Mouse (Mus musculus) right cerebral cortex, postnatal 25 days (tissue): ENCODE results near the gene Letmd1.
"Not testable (repeated sequence)": the region's sequence is repeated elsewhere in the genome, so short reads cannot be mapped to it uniquely, and the experiment has no call there.

ENCODE experiments used
- DNase-seq: peaks from one replicate; pipeline ENCODE4 v3.0.0; 2022

Letmd1 gene

DNA sequence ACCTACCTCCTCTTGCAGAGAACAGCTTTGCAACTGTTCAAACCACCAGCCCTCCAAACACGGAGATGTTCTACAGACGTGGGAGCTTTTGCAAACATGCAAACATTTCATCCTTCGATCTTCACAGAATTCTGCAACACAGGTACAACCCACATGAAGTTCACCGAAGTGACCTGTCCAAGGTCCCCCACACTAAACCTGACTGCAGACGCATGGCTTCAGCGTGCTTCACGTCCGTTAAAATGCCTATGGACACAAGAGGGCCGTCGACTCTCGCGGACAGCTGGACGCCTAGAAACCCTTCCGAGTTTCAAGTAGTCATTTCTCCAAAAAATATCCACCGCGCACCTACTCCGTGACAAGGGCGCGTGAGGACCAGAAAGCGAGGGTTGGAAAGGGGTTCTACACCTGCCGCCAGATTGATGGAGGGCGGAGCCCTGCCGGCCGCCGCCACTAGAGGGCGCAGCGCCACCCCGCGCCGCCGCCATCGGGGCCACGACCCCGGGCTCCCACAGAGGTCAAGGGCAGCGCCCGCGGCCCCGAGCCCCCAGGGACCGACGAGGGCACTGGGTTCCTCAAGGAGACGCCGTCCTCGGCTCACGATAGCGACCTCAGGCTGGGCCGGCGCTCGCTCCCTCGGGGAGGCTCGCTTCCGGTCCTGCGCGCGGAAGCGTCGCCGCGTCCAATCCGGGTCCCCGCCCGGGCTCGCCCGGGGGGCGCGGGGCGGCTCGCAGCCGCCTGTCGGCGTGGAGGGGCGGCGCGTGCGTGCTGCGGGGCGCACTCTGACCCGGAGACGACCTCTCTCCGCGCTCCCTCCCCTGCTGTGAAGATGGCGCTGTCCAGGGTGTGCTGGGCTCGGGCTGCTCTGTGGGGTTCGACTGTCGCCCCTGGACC is at the start of gene Letmd1:
Letmd1 (plus strand) TSS at position 729 of the 894 bp plus-strand sequence.
- DNase-seq = peak; percentile 93

DNA sequence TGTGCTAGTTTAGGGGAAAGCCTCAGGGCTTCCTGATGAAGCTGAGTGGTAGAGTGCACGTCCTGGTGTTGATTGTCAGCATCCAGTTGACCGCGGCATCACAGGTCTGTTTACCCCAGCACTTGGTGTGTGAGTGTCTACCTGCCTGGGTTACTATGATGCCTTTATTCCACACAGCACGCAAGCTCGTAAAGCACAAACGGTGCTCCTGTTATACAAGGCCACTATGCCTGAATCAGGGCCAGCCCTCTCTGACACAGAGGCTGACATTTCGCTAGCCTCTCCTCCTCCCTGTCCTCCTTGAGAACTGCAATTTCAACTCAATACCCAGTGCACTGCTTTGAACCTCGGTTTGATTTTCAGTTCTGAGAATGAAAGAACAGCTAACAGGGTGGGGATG is 49.5 kb upstream of the Letmd1 start:
- DNase-seq = no peak

DNA sequence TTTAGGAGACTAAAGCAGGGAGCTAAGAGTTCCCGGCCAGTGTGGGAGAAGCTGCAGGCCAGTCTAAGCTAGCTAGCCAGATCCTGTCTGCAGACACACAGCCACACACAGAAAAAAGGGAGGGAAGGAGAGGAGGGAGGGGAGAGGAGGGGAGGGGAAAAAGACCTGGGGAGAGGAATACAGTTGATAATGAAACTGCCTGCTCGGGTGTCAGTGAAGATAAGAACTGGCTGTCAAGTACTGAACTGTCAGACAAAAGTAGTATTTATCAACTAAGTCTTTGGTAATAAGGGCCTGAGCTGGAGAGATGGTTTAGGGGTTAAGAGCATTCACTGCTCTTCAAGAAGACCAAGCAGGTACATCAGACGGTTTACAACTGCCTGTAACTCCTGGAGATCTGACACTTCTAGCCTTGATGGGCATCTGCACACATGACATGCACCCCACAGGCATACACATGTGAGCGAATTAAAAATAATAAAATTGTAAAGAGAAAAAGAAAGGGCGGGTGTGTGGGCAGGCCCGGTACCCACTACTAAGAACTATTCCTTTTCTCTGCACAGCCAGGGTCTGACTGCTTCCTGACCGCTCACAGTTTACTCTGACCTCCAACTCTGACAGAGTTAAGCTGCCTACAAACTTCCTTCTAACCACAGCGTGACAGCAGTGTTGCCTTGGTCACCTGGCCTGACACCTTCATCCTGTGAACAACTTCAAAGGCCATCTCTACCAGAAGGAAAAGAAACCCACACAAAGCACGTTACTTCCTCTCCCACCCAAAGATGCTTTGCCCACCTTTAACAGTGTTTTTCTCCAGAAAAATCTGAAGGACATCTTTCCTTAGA is 48.7 kb upstream of the Letmd1 start:
- no peak for DNase-seq

DNA sequence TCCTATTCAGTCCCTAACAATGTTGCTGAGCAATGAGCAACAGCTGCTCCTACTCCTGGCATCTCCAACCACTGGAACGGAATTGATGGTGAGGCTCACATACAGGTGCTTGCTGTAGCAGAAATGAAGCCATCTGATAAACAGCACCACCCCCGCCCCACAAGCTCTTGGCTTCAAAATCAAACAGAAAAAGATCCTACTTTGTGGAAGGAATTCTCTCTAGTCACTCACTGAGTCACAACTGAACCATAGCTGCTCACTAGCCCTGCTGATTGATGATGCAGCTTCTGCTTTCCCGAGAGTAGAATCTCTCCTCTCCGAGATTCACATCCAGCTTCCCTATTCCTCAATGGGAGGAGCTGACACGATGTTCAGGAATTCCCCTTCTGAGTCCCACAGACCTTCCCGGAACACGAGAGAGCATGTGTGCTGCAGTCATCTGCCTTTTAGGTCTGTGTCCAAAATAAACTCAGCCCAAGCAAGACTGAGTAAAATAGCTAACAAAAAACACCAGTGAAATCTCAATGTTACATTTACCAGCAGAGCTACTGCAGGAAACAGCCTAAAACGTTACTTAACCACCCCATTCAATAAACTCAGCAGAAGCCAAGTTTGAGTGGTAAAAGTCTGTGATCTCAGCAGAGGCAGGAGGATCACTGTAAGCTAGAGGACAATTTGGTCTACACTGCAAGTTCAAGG is 47.6 kb upstream of the Letmd1 start:
- no peak for DNase-seq

DNA sequence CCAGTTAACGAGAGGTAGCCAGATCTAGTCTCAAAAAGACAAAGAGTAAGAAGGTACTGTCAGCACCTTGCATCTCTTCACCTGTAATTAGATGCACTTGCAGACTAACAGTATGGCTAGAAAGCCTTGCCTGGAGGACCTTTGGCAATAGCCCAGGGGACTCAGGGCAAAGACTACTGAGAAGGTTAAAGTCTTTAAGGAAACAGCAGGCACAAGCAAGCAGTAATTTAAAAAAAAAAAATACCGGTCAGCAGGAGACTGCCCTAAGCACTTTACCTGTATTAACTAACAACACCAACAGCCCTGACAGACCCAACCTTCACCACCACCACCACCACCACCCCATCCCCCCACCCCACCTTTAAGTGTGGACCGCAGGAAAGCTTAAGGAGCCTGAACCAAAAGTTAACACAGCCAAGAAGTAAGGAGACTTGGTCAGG is 47.0 kb upstream of the Letmd1 start, which contains the start of gene Gm5475:
Gm5475 (plus strand) TSS at position 390 of the 440 bp plus-strand sequence.
- DNase-seq = not testable (repeated sequence)

DNA sequence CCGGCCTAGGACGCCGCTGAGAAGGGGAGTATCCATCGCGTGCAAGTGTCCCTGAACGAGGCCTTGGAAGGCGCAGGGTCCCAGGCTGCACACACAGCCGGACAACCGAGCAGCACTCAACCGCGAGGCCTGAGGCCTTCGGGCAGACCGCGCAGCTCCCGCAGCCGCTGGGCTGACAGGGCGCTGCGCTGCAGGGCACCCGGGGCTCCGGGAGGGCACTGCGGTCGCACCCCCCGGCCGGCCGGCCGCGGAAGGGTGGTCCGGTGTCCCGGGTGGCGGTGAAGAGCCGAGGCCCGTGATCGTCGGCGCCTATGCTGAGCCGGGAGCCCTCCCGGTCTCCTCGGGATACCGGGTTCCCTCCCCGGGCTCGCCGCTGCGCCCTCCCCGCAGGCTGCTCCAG is 46.3 kb upstream of the Letmd1 start:
- no peak for DNase-seq

DNA sequence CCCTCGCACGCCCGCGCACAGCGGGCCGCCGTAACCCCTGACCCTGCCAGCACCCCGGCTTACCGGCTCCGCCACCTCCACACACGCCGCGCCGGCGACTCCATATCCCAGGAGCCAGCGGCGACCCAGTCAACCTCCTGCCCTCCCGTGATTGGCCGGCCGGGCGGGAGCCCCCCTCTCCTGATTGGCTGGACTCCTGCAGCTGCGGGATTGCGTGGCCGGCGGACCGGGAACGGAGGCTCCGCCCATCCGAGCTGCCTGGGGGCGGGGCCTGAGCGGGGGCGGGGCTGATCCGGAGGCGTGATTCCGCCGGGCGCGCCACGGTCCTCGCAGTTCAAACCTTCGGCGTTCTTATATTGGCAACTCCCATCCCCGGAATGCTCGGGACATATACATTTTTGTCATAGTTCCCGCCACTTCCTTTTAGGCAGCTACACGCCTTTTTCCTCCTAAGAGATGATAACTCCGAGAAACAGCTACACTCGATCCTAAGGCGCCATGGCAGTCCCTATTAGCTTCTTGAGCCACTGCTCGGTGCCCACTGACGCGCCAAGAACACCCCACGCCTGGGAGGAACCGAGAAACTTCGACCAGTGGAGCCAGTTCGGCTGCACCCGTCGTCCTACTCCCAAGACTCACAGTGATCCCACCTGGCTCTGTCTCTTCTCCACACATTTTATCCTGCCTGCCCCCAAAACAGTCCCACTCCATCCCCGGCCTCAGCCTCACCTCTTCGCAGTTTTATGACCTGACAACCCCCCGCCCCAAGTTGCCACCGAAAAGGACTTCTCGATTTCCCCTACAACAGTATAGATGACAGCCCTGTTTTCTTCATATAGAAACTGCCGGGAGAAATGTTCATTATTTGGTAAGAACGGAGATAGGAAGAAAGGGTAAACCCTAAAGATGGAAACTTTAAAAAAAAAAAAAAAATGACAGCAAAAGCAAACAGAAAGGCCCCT is 45.6 kb upstream of the Letmd1 start:
- peak; percentile 97 for DNase-seq

DNA sequence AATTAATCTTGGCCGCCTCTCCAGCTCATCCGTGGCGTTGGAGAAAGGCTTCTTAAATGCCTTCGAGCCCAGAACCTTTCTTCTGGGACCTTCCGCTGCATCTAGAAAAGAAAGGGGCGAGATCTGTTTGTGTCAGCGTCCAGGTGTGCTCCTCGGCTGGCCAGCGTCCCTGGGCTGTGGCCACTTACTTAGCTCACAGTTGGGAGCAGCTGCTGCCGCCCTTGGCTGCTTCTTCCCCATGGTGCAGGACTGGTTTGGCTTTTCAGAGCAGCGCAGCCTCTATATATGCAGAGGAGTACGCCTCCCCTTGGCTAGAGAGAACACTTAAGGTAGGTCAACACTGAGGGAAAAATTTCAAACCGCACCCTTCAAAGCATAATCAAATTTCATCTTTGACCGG is 44.9 kb upstream of the Letmd1 start:
- no peak for DNase-seq

DNA sequence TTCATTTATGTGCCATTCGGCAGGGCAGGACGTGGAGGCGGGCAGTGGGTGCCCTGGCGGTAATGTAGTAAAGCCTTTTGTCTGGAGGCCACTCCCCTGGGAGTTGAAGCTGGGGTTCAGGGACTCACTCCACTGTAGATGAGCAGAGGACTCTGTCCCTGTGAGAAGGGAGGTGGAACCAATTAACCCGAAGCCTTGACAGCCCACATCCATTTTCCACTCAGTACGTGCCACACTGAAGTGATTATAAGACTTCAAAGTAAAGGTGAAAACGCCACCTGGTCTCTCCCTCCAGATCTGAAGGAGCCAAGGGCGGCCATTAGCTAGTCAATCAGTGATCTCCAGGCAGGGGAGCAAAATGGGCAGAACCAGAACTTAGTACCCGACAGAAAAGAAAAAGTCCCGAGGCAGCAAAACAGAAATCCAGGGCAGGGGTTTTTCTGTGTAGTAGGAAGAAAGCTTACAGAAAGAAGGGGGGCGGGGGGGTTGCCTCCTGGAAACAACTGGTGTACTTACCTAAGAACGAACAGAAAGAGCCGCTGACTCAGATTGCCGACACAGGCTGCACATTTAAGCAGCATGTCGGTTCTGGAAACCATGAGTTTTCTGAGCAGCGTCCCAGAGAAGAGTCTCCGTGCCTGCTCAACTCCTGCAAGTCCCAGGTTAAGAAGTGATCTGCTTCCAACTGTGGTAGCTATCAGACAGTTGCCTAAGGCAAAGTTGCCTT is 44.3 kb upstream of the Letmd1 start, which contains the start of gene Slc11a2:
Slc11a2 (minus strand) TSS at position 677 of the 727 bp plus-strand sequence.
- DNase-seq = no peak

DNA sequence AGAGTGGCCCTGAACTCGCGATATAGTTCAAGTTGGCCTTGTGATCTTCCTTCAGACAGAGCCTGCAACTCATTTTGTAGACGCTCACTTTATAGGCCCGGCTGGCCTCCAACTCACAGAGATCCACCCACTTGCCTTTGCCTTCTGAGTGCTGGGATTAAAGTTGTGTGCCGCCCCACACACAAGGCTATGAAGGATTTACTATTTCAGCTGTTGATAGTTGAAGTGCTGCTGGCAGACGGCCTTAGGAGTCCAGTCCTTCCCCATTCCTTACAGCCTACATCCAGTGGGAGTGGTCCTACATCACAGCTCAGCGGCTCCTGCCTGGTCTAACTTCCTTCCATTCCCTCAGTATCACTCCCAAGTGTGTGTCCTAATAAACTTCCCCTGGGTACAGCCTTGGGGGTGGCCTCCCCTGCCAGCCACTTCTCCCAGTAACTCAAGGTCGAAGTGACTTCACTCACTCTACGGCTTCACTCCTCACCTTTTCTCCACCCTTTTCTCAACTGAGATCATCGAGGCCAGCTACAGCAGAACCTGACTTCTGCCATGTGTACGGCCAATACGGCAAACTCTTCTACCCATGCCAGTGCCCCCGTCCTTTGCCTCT is 40.4 kb upstream of the Letmd1 start:
- no peak for DNase-seq

DNA sequence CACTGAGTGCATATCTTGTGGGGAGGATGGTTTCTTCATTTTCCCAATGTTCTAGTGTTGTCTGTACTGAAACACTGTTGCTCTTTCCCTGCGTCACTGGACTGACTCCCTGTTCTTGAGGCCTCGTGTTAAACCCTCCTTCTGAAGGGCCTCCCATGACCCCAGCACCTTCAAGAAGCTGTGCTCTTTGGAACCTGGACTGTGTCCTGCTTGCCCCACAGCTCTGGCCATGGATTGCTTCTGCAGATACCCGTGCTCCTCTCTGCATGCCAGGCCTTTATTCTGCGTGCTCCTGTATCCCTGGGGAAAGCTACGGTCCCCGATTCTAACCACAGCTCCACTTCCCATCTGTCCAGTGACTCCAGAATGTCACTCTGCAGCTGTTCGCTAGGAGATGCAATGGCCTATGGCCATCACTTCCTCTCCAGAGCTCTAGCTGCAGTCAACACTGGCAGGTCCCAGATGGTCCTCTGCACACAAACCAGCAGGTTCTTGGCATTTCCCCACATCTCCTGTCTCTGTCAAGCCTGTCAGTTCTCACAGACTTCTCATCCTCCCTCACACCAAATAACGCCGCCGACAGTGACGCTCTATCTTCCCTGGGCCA is 38.8 kb upstream of the Letmd1 start:
- no peak for DNase-seq

DNA sequence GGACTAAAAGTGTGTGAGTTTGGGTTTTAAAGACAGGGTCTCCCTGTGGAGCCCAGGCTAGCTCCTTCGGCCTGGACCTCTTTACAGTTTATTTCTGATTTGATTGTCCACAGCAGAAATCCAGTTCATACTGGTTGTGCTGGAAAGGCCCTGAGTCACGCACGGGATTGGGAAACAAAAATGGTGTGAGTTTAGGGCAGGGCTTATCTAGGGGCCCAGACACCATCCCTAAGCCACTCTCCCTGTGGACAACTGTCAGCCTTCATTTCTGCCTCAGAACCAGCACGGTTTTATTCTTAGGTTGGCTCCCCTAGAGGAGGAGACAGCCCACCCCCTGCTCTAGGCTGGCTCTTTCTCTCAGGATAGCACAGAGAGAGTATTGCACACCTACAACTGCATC is 35.6 kb upstream of the Letmd1 start:
- DNase-seq = no peak

DNA sequence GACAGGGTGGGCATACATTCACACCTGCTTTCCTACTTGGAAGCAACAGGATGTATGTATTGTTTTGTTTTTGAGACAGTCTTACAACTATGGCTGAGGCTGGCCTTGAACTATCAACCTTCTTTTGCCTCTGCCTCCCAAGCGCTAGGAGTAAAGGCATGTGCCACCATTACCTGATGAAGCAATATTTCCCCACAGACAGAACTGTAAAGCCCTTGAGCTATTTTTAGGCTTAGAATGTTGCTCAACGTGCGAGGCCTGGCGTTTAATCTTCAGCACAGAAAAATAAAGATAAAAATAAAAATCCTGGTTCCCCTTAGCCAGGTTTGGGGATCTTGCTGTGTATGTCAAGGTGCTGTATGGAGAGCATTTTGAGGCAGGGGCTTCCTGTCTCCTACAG is 32.7 kb upstream of the Letmd1 start:
- no peak for DNase-seq

DNA sequence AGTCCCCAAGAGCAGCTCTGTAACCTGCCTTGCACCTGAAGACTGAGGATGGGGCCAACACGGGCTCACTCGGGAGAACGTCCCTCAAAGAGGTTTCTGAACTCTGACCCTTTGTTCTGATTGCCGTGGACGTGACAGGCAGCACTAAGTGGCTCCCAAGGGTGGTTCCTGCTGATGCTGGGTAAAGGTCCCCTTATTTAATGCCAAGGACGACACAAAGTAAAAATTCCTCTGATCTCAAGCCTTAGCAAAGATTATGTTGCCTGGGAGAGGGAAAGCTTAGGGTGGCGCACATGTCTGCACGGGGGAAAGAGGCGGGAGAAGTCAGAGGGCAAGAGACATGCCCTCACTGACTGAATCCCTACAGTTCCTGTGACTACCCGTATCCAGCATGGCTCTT is 32.3 kb upstream of the Letmd1 start:
- DNase-seq = no peak

DNA sequence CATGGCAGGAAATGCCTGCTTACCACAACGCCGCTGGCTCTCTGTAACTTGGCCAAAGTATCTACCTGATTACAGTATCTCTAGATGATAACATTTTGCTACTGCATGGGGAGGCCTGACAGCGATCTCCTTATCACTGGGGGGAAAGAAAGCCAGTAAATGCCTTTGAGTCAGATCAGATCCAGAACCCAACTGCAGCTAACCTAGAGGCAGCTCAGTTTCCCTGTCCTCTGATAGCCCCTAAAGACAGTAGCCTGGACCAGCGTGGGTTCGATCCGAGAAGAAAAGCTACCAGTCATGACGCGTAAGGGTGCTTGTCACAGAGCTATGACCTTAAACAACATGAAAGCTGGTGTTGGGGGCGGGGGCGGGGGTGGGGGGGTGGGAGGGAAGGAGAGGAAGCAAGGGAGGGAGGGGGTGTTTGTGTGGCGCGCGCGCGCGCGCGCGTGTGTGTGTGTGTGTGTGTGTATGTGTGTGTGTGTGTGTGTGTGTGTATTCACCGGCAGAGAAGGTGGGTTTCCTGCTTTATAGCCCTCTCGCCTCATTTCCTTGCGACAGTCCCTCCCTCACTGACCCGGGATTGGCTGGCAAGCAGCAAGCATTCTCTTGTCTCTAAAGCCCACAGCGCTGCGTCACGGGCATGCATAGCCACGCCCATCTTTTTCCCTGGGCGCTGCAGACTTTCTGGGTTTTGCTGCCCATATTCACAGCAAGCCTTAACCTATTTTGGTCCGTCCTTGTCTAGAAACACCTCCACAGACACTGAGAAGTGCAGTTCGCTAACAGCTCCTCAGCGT is 25.5 kb upstream of the Letmd1 start:
- peak; percentile 84 for DNase-seq

DNA sequence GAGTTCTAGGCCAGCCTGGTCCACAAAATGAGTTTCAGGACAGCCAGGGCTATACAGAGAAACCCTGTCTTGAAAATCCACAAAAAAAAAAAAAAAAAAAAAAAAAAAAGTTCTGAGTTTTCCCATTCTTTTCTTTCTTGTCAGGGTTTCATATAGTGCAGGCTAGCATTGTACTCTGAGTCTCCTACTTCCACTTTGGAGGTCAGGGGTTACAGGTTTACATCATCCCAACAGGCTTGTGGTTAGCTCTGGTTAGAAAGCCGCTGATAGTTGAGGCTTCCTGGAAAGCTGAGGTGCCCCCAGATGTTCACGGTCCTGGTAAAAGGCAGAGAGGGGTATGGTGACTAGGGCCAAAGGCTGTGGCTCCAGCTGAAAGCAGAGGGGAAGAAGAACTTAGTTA is 21.9 kb upstream of the Letmd1 start:
- no peak for DNase-seq

DNA sequence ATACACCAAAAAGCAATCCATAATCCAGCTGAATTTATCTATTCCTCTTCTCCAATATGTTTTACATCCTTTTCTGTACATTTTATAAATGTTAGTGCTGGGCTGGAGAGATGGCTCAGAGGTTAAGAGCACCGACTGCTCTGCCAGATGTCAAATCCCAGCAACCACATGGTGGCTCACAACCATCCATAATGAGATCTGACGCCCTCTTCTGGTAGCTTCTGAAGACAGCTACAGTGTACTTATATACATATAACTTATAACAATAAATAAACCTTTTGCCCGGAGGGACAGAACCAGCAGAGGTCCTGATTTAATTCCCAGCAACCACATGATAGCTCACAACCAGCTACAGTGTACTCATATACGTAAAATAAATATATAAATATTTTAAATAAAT is 20.3 kb upstream of the Letmd1 start:
- DNase-seq = no peak

DNA sequence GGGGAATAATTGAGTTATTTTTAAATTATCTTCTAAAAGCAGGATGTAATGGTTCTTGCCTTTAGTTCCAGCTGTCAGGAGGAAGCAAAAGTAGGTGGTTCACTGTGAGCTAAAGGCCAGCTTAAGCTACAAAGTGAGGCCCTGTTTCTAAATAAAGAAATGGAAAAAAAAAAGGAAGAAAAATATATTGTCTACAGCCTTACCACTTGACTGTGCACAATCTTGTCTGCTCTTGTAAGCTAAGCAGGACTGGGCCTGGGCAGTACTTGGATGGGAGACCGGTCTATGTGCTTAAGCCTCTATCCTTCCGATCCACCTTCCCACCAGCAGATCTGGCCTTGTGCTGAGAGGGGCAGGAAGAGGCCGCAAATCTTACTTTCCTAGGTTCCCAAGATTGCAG is 19.3 kb upstream of the Letmd1 start:
- no peak for DNase-seq

DNA sequence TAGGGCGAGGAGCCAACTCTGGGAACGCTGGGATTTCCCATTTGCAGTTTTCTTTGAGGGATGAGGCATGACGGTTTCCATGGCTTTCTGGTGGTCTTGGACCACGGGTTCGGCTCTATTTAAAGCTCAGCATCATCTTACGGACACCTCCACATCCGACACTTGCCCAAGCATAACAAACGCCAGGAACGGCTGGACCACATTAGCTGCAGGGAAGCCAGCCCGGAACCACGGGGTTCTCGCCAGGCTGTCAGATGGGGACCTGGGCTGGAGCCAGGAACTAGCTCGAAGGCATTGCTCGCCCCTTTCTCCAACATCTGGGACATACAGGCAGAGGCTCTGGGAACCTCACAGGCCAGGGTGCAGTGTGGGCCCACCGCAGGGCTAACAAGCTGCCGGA is 17.6 kb upstream of the Letmd1 start:
- peak; percentile 31 for DNase-seq
